Mouse (Mus musculus): Measurements from ENCODE around the gene Olfr1368. TPM values are rescaled to one million over a fixed set of nuclear protein-coding genes. Genes with fewer than 3 reads are reported as not detected.

Olfr1368 gene
- not detected in 2 replicates for polyA plus RNA-seq (2014; fragmentation: Nextera tagmentation; extraction: Ambion mirVana)

GRCm38 (mm10) chr13:21145767-21146166 is at the start of gene Olfr1368:
Gene Olfr1368 (minus strand): TSS chr13:21145867.
- H3K4me1 ChIP-seq (replicated peaks; ENCODE audit: control insufficient read depth, insufficient read depth, low read length) = no peaks in the 10 kb centered on the region

GRCm38 (mm10) chr13:21185521-21185920 is 39.9 kb upstream of the Olfr1368 start:
- 93% methylated on average over 4 of the region's 4 CpGs for WGBS
- Histone ChIP-seq H3K4me2 (replicated peaks) (no peak overlapping the region), H3K36me3 (replicated peaks; ENCODE audit: control insufficient read depth, insufficient read depth) (peaks cover 85% of the 10 kb centered on the region), H3K4me3 (replicated peaks; ENCODE audit: low read length) (no peak overlapping the region), H3K9me3 (ENCODE audit: control insufficient read depth, low read length) (no peaks in the 10 kb centered on the region), H3K4me1 (replicated peaks; ENCODE audit: control insufficient read depth, insufficient read depth, low read length) (peaks cover 19% of the 10 kb centered on the region), H3K27ac (no peak overlapping the region), H3K9ac (no peak overlapping the region), H3K27me3 (ENCODE audit: control insufficient read depth, insufficient read depth, low read length) (no peaks in the 10 kb centered on the region)
- ATAC-seq (ENCODE audit: low FRiP score) (no peak), DNase-seq (ENCODE audit: low spot score) (no peak)

More at GRCm38 (mm10) chr13:21145767-21146166, at the start of gene Olfr1368:
- Histone ChIP-seq H3K4me2 (replicated peaks) (no peak within 1 kb of the TSS), H3K9ac (no peak within 1 kb of the TSS), H3K9me3 (ENCODE audit: control insufficient read depth, low read length) (no peaks in the 10 kb centered on the region), H3K27me3 (ENCODE audit: control insufficient read depth, insufficient read depth, low read length) (no peaks in the 10 kb centered on the region), H3K27ac (no peak within 1 kb of the TSS), H3K36me3 (replicated peaks; ENCODE audit: control insufficient read depth, insufficient read depth) (no peaks in the 10 kb centered on the region), H3K4me3 (replicated peaks; ENCODE audit: low read length) (no peak within 1 kb of the TSS)
- 76% methylated on average over 4 of the region's 4 CpGs for WGBS
- DNase-seq (ENCODE audit: low spot score) (no peak), ATAC-seq (ENCODE audit: low FRiP score) (no peak)

GRCm38 (mm10) chr13:21183661-21184060 is 38.0 kb upstream of the Olfr1368 start:
- no peak overlapping the region for H3K4me2 ChIP-seq (replicated peaks)
- H3K4me3 ChIP-seq (replicated peaks; ENCODE audit: low read length) = no peak overlapping the region
- no peak overlapping the region for H3K27ac ChIP-seq
- DNase-seq (ENCODE audit: low spot score) (no peak), ATAC-seq (ENCODE audit: low FRiP score) (no peak)
- peaks cover 25% of the 10 kb centered on the region for H3K4me1 ChIP-seq (replicated peaks; ENCODE audit: control insufficient read depth, insufficient read depth, low read length)
- no peaks in the 10 kb centered on the region for H3K9me3 ChIP-seq (ENCODE audit: control insufficient read depth, low read length)
- no peaks in the 10 kb centered on the region for H3K27me3 ChIP-seq (ENCODE audit: control insufficient read depth, insufficient read depth, low read length)
- H3K36me3 ChIP-seq (replicated peaks; ENCODE audit: control insufficient read depth, insufficient read depth) = peaks cover 66% of the 10 kb centered on the region
- no peak overlapping the region for H3K9ac ChIP-seq
- WGBS = 96% methylated on average over 7 of the region's 7 CpGs

- no peaks in the 10 kb centered on the region for H3K9me3 ChIP-seq (ENCODE audit: control insufficient read depth, low read length)
- no peak overlapping the region for H3K9ac ChIP-seq
- peaks cover 25% of the 10 kb centered on the region for H3K4me1 ChIP-seq (replicated peaks; ENCODE audit: control insufficient read depth, insufficient read depth, low read length)
- no peak overlapping the region for H3K4me2 ChIP-seq (replicated peaks)
- DNase-seq (ENCODE audit: low spot score) (no peak), ATAC-seq (ENCODE audit: low FRiP score) (no peak)
- H3K36me3 ChIP-seq (replicated peaks; ENCODE audit: control insufficient read depth, insufficient read depth) = peaks cover 60% of the 10 kb centered on the region
- no peak overlapping the region for H3K27ac ChIP-seq
- no peaks in the 10 kb centered on the region for H3K27me3 ChIP-seq (ENCODE audit: control insufficient read depth, insufficient read depth, low read length)
- no peak overlapping the region for H3K4me3 ChIP-seq (replicated peaks; ENCODE audit: low read length)
- WGBS = 94% methylated on average over 6 of the region's 6 CpGs
Observed at GRCm38 (mm10) chr13:21183066-21183465, 37.4 kb upstream of the Olfr1368 start.

- Histone ChIP-seq H3K9me3 (ENCODE audit: control insufficient read depth, low read length) (no peaks in the 10 kb centered on the region), H3K4me3 (replicated peaks; ENCODE audit: low read length) (peak overlapping the region; percentile 91), H3K9ac (peak overlapping the region; percentile 81; the same call in 1 of the 2 replicates), H3K36me3 (replicated peaks; ENCODE audit: control insufficient read depth, insufficient read depth) (peaks cover 50% of the 10 kb centered on the region), H3K4me2 (replicated peaks) (peak overlapping the region; percentile 96), H3K27me3 (ENCODE audit: control insufficient read depth, insufficient read depth, low read length) (no peaks in the 10 kb centered on the region), H3K27ac (no peak overlapping the region), H3K4me1 (replicated peaks; ENCODE audit: control insufficient read depth, insufficient read depth, low read length) (peaks cover 25% of the 10 kb centered on the region)
- no peak for DNase-seq (ENCODE audit: low spot score)
- WGBS = 74% methylated on average over 7 of the region's 7 CpGs
- no peak for ATAC-seq (ENCODE audit: low FRiP score)
Observed at GRCm38 (mm10) chr13:21181996-21182395, 36.3 kb upstream of the Olfr1368 start.

- Histone ChIP-seq H3K36me3 (replicated peaks; ENCODE audit: control insufficient read depth, insufficient read depth) (peaks cover 38% of the 10 kb centered on the region), H3K27ac (peak overlapping the region; percentile 95), H3K4me3 (replicated peaks; ENCODE audit: low read length) (peak overlapping the region; percentile 91), H3K9ac (peak overlapping the region; percentile 81), H3K4me2 (replicated peaks) (peak overlapping the region; percentile 96), H3K27me3 (ENCODE audit: control insufficient read depth, insufficient read depth, low read length) (no peaks in the 10 kb centered on the region), H3K4me1 (replicated peaks; ENCODE audit: control insufficient read depth, insufficient read depth, low read length) (peaks cover 25% of the 10 kb centered on the region), H3K9me3 (ENCODE audit: control insufficient read depth, low read length) (no peaks in the 10 kb centered on the region)
- under 1% methylated on average over 71 of the region's 71 CpGs for WGBS
- peak; percentile 64 for ATAC-seq (ENCODE audit: low FRiP score)
- DNase-seq (ENCODE audit: low spot score) = peak; percentile 40
Observed at GRCm38 (mm10) chr13:21180551-21181530, 35.2 kb upstream of the Olfr1368 start.

- ATAC-seq (ENCODE audit: low FRiP score) (peak; percentile 96), DNase-seq (ENCODE audit: low spot score) (peak; percentile 80)
- under 1% methylated on average over 65 of the region's 80 CpGs for WGBS
- Histone ChIP-seq H3K9ac (peak overlapping the region; percentile 81), H3K36me3 (replicated peaks; ENCODE audit: control insufficient read depth, insufficient read depth) (peaks cover 29% of the 10 kb centered on the region), H3K9me3 (ENCODE audit: control insufficient read depth, low read length) (no peaks in the 10 kb centered on the region), H3K4me1 (replicated peaks; ENCODE audit: control insufficient read depth, insufficient read depth, low read length) (peaks cover 25% of the 10 kb centered on the region), H3K4me2 (replicated peaks) (peak overlapping the region; percentile 96), H3K27me3 (ENCODE audit: control insufficient read depth, insufficient read depth, low read length) (no peaks in the 10 kb centered on the region), H3K4me3 (replicated peaks; ENCODE audit: low read length) (peak overlapping the region; percentile 91), H3K27ac (peak overlapping the region; percentile 95)
Observed at GRCm38 (mm10) chr13:21179724-21180550, 34.3 kb upstream of the Olfr1368 start.

GRCm38 (mm10) chr13:21179367-21179723 is 33.7 kb upstream of the Olfr1368 start, which contains the start of gene Trim27:
Gene Trim27 (plus strand): TSS chr13:21179445.
- no peak for DNase-seq (ENCODE audit: low spot score)
- no peaks in the 10 kb centered on the region for H3K9me3 ChIP-seq (ENCODE audit: control insufficient read depth, low read length)
- peak within 1 kb of the TSS; percentile 96 for H3K4me2 ChIP-seq (replicated peaks)
- H3K27me3 ChIP-seq (ENCODE audit: control insufficient read depth, insufficient read depth, low read length) = no peaks in the 10 kb centered on the region
- H3K9ac ChIP-seq = peak within 1 kb of the TSS; percentile 81
- ATAC-seq (ENCODE audit: low FRiP score) = peak; percentile 41
- H3K4me1 ChIP-seq (replicated peaks; ENCODE audit: control insufficient read depth, insufficient read depth, low read length) = peaks cover 25% of the 10 kb centered on the region
- 0% methylated on average over 15 of the region's 15 CpGs for WGBS
- H3K4me3 ChIP-seq (replicated peaks; ENCODE audit: low read length) = peak within 1 kb of the TSS; percentile 91
- H3K36me3 ChIP-seq (replicated peaks; ENCODE audit: control insufficient read depth, insufficient read depth) = peaks cover 23% of the 10 kb centered on the region
- H3K27ac ChIP-seq = peak within 1 kb of the TSS; percentile 95

- peaks cover 26% of the 10 kb centered on the region for H3K4me1 ChIP-seq (replicated peaks; ENCODE audit: control insufficient read depth, insufficient read depth, low read length)
- H3K27ac ChIP-seq = no peak overlapping the region
- DNase-seq (ENCODE audit: low spot score) = no peak
- H3K4me2 ChIP-seq (replicated peaks) = no peak overlapping the region
- H3K9ac ChIP-seq = no peak overlapping the region
- 73% methylated on average over 5 of the region's 5 CpGs for whole genome bisulfite sequencing
- no peaks in the 10 kb centered on the region for H3K9me3 ChIP-seq (ENCODE audit: control insufficient read depth, low read length)
- H3K36me3 ChIP-seq (replicated peaks; ENCODE audit: control insufficient read depth, insufficient read depth) = peaks cover 13% of the 10 kb centered on the region
- H3K4me3 ChIP-seq (replicated peaks; ENCODE audit: low read length) = no peak overlapping the region
- no peaks in the 10 kb centered on the region for H3K27me3 ChIP-seq (ENCODE audit: control insufficient read depth, insufficient read depth, low read length)
- ATAC-seq (ENCODE audit: low FRiP score) = no peak
Observed at GRCm38 (mm10) chr13:21178364-21178763, 32.7 kb upstream of the Olfr1368 start.
